Mouse (Mus musculus) cortical plate, adult 2 months (tissue): ENCODE measurements at regions not wholly inside any gene's neighbourhood (a gene's known extent, or its start where the extent isn't known, plus 50 kb on each side); places are given as distances from the start of the nearest gene placed in this dataset.

Experiments used
- CTCF ChIP-seq: fragments of 200-500 bp; IDR thresholded peaks from 2 replicates; pipeline ENCODE4 v1.5.1; 2011; ENCODE audit warnings: mild to moderate bottlenecking, control low read depth, low read length; ENCODE audit not compliant: insufficient read depth; ENCODE audit errors: extremely low read depth
- POLR2A ChIP-seq: fragments of 200-500 bp; IDR thresholded peaks from 2 replicates; pipeline ENCODE4 v1.6.1; 2011; ENCODE audit warnings: mild to moderate bottlenecking, low read length, control low read depth; ENCODE audit not compliant: insufficient read depth; ENCODE audit errors: extremely low read depth

GRCm38 (mm10) chr9:52341029-52341428 is 172.7 kb upstream of the Zc3h12c start:
- no peak for TF ChIP-seq CTCF
- TF ChIP-seq POLR2A: no peak
